In the genomic region with DNA sequence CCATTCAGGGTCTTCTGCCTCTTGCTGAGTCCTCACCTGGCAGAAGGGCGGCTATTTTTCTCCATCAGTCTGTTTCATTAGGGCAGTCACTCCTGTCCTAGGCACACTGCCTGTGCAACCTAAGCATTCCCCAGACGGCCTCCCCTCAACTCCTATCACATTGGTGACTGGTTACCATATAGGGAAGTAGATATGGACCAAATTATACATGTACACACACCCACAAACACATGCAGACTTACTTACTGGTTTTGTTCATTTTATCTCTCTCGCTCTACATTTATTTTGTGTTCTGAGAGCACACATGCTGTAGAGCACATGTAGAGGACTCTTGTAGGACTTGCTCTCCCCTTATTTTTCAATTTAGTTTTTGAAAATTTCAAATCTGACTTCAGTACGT, we compare ENCODE assay signal across 1 mouse cellular context.
TF ChIP-seq lines count a peak whose summit lies in the region.

No protein-coding gene starts in this region.

TF ChIP-seq in MEL, 35 proteins besides CTCF, POLR2A, EP300 and RAD21 (continued from another document):
- TF ChIP-seq ELF1 (IDR thresholded peaks at IDR 0.05; ENCODE audit: low read depth, low read length) (no peak), ETS1 (IDR thresholded peaks at IDR 0.05; ENCODE audit: low read depth, low read length) (0 out of 2 replicates have a peak, but pooled peaks have one; percentile 28), ZNF384 (IDR thresholded peaks at IDR 0.05; ENCODE audit: low read depth, low read length) (no peak), SIN3A (IDR thresholded peaks at IDR 0.05; ENCODE audit: low read length) (peak; percentile 46; the same call in 1 of the 2 replicates)
